Mouse (Mus musculus): Measurements from ENCODE around the gene Sgms1. TPM values are rescaled to one million over a fixed set of nuclear protein-coding genes. Genes with fewer than 3 reads are reported as not detected.

Gene Sgms1
- total RNA-seq, 2 experiments from 2014 or later: 45.3 to 46.0 TPM

DNA sequence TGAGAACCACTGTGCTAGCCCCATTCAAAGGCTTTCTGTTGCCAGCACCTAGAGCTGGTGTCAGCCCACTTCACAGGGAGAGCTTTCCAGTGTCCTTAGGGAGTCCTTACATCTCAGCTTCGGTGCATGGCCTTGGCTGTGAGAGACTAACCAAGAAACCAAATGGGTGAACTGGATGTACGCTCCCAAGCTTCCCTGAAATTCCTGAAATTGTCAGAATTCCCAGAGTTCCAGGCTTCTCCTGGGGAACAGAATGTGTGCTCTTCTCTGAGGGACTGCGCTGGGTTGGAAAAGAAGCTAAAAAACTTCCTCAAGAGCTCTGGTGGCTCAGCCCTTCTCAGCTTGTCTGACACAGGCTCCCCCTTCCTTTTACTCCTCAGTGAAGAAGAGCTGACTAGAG lies 137.1 kb downstream of the Sgms1 start:
- DNase-seq (ENCODE audit: low spot score in 2 of 2): no peak

DNA sequence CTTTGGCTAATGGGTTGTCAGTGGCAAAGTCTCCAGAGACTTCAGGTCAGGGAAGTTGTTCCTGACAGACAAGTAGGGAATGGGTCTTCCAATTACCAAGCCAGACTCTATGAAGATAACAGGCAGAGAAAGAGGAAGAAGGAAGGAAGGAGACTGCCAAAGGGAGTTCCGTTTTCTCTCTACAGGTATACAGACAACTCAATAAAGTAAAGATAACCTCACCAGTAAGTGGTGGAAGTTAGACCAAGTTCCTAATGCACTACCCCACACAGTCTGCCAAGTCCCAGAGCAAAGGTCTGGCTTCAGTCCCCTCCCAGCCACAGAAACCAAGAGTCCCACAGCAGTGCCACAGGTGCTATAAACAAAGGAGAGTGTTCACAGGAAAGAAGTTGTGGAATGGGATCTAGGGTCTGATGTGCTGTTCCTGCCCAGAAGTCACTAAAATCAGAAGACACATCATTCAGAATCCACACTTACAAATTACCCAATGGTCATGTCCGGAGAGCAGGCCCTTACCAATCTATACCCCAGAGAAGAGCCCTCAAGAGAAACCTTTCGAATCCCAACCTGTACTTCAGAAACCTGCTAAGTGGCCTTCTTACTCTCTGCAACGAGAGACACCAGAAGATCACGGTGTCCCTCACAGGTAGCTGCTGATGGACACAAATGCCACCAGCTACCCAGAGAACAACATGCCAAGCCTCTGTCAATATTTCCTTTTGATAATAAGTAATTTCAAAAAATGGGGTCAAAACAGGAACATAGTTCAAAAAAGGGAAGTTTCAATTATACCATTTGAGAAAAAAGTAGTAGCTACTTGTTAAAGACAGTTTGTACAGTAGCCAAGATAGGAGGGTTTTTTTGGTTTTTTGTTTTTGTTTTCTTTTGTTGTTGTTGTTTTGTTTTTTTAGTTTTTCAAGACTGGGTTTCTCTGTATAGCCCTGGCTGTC lies 140.1 kb downstream of the Sgms1 start:
- no peak for DNase-seq (ENCODE audit: low spot score in 2 of 2)

DNA sequence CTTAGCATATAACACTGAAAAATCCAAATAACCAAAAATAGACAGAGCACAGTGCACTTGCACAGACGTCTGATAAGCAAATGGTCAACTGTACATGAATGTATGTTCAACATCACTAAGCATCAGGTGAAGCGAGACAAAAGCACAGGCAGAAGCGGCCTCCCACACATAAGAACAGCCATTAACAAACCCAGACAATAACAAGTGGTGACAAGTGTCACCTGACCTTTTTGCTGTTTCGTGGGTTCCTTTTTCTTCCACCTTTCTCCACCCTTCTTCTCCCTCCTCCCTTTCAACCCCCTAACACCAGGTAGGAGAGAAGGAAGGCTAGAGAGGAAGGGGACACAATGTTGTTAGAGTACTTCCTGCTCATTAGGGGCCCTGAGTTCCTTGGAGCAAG lies 144.6 kb downstream of the Sgms1 start:
- no peak for DNase-seq (ENCODE audit: low spot score in 2 of 2)

DNA sequence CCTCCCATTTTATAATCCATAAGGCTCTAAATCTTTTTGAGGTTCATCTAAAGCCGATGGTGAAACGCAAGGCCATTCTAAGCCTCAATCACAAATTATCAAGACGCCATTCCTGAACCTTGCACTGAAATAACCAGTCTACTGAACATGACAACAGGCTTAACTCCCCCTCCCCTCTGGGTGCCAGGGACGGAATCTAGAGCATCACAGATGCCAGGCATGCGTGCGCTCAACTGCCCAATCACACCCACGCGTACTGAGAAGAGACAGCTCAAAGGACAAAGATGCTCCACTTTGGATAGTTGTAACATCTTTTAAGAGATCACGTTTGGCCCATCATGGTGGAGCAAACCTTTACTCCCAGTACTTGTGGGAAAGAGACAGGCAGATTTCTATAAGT lies 146.3 kb downstream of the Sgms1 start:
- DNase-seq (ENCODE audit: low spot score in 2 of 2): no peak

DNA sequence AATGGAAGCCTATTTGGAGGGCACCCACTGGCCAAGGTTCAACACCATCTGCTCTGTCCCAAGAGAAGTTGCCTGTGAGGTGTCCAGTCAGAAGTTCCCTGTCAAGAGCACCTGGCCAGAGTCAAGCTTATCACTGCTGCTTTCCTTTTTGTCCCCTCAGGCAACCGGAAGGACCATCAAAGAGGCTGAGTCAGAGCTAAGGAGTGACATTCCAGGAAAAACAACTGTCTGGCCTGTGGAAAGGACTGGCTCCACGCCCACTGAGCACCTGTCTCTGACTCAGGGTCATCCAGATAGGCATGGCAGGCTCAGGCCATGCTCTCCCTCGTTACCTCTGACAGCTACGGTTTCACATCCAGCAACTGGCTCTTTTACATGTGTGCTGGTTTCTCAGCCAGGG lies 147.4 kb downstream of the Sgms1 start:
- no peak for DNase-seq (ENCODE audit: low spot score in 2 of 2)

DNA sequence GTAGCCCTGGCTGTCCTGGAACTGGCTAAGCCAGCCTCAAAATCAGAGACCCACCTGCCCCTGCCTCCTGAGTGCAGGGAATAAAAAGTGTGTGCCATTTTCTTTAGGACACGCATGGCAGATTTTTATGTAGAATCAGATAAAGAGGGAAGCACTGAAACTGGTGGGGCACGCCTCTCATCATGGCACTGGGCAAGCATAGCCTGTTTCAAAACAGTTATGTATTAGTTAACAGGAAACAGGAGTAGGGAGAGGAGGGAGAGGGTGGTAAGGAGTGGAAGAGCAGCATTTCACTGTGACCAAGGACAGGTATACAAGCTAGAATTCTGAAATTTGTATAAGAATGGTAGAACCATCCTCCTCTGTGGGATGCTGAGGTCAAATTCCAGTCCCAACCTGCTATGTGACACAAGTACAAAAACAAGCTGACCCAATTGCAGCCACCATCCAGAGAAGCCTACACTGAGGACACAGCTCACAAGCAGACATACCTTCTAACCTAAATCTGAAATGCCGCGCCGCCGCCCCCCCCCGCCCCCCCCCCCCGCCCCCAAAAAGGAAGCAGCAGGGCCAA lies 149.0 kb downstream of the Sgms1 start:
- no peak for DNase-seq (ENCODE audit: low spot score in 2 of 2)

DNA sequence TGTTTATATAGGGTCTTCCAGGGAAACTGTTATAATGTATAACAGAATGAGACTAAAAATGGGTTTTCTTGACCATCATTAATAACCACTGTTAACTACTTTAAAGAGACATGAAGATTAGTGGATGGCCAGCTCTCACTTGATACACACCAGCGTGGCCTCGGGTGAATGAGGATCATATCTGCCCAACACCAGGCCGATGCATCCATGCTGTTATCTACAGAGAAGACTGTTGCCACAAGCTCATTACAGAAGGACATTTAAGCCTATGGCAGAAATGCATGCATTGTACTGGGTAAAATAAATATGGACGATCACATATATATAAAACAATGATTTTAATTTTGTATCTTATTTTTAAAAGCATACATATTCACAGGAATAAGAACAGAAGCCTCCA lies 149.6 kb downstream of the Sgms1 start:
- no peak for DNase-seq (ENCODE audit: low spot score in 2 of 2)

DNA sequence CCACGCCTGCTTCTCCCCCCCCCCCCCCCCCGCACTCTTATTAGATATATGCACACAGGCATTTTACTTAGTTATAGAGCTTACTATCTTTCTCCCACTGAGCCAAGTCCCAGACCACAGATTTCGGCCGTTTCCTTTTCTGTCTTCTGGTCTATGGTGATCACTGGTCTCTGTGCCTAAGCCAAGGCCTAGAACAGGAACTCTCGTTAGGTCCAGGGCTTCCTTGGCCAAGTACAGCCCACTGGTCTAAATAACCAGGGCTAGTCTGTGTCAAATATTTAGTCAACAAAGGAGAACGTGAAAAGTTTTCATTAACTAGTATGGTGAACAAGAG lies 150.1 kb downstream of the Sgms1 start:
- DNase-seq (ENCODE audit: low spot score in 2 of 2): no peak

DNA sequence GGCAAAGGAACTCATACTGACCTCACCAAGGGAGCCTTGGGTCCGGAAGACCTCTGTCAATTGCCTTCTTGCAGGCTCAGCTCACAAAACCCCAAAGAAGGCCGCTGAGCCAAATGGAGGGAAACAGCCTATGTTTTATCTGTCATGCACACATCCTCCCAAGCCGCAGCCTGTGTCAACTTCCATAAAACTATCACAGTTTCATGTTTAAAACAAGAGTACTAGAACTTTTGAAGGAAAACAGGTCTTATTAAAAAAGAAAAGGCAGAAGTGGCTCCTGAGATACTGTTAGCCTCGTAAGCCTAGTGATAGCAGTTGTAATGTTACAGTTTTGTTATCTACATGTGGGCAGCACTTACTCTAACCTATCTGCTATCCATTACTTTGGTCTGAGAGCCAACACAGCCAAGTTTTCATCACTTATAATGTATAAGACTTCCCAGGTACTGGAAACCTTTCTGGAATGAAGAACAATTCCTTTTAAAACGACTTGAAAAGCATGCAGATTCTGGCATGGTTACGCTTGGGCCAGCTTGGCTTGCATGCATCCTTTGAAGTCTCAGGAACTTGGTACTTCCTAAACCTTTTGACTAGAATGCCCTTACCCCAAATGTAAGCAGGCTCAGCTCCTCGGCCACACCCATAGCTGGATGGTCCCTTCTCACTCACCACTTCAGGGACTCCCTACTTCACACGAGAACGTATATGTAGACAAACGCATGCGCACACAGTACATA lies 150.6 kb downstream of the Sgms1 start:
- DNase-seq (ENCODE audit: low spot score in 2 of 2): no peak

DNA sequence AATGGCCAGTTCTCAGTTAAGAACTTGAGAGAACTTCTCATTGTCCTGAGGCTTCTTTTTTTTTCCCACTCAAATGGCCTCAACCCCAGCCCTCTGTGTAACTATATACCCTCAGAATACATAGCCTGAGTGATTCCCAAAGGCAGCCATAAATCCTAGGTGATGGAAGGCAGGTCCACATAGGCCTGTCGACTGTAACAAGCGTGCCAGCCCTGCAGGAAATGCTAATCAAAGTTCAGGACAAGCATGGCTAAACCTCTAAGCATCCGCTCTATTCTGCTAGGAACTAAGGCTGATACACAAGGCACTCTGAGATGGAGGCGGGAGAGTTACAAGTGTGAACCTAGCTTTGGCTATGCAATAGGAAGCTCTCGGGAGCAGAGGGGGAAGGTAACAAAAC lies 151.8 kb downstream of the Sgms1 start:
- no peak for DNase-seq (ENCODE audit: low spot score in 2 of 2)

DNA sequence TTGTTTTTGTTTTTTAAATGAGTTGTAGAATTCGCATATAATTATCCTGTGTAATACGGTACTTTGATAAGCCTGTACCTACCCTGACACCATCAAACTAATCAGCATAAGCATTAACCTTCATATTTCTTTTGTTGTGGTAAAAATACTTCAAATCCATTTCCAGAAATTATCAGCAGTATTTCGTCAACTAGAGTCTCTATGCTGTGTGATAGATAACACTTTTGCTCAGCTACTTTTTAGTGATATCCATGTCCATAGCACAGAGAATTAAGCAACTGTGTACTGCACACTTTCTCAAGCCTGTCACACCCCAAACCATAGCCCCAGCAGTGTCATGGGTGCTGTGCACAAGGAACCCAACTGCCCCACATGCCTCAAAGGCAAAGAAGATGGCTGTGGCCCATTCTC lies 152.3 kb downstream of the Sgms1 start:
- DNase-seq (ENCODE audit: low spot score in 2 of 2): no peak

DNA sequence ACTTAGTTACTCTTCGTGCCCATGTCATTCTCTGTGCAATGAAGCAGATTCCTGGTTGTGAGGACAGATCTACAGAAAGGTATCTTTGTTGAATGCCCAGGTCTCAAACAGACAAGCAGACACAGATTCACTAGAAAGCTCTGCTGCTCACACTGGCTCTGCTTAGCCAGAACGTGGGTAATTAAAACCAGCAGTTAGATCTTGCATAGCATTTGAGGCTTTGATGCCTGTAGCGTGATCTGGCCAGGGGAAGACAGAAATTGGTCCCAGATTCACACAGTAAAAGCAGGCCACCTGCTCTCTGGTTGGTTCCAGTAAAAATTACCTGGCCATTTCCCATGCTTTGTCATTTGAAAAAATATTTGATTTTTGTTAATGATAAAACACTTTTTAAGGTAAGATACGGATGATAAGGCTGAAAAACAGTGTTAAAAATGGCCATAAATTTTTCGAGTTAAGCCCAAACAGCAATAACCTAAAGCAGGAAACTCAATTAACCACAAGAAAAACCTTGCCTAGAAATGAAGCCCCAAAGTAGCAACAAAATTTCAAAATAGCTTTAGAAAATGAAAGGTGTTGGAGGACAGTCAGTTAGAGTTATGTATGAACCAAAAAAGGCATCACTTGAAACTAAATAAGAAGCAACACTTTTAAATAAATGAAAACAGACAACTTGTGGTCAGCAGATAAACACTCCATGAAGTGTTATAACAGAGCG lies 154.6 kb downstream of the Sgms1 start:
- DNase-seq (ENCODE audit: low spot score in 2 of 2): no peak

DNA sequence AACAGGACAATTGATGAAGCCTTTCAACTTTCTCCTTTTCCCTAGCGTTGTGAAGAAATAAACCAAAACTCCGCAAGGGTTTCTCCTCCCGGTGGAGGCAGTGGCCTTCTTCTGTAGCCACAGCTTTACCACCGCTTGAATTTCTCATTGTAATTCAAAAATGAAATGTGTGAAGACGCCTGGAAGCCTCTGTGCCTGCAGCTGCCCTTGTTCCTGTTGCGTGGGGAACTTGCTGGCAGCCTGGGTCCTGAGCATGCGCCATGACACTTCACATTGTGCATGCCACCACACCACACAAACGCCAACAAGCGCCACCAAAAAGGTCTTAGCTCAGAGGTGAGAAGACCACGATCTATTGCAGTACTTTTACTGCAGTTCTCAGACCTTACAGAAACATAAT lies 158.2 kb downstream of the Sgms1 start:
- DNase-seq (ENCODE audit: low spot score in 2 of 2): peak in 1 of 2 experiments; percentile 42

DNA sequence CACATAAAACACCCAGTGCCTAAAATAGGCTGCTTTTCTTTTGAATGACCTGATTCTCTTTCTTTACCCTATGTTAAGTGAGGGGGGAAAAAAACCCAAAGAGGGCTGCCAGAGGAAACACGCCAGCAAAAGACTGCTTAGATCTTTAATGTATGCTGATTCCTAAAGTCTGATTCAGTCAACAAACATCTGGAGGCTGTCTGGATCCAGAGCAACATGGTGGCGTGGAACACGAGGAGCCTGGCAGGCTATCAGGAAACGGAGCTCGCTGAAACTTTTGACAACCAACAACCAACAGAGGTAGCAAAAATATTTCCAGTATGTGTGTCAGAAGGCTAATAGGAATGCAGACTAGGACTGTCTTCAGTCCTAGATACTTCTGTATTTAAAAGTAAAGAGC lies 158.7 kb downstream of the Sgms1 start:
- DNase-seq (ENCODE audit: low spot score in 2 of 2): no peak

DNA sequence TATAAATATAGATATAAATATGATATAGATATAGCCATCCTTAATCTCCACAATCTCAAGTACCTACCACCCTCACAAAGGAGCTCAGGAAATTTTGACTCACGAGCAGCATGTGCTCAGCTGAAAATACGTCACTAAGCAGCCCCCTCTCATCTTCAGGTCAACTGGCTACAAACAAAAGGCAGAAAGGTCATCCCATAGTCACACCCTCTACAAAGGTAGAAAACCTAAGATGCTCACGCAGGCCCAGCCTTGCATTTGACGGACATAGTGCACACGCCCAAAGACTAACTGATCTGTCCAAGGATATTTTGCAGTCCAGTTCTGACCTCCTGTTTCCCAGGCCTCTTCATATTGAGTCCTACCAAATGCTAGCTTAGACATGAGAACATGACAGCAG lies 159.2 kb downstream of the Sgms1 start:
- DNase-seq (ENCODE audit: low spot score in 2 of 2): no peak

DNA sequence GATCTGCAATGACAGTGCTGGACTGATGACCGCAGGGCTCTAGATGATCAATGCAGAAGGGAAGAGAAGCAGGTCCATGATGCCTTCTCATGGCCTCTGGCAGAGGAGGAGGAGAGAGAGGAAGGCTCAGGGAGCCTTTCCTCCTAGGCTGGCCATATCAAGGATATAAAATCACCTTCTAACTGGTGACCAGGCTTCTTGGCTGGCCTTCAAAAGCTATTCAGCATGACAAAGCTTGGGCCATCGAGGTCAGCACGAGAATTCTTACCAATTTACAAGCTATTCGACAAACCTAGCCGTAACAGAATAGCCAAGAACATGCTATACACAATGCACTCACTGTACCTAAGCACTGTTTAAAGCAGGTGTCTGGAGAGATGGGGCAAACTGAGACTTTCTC lies 159.7 kb downstream of the Sgms1 start:
- no peak for DNase-seq (ENCODE audit: low spot score in 2 of 2)

DNA sequence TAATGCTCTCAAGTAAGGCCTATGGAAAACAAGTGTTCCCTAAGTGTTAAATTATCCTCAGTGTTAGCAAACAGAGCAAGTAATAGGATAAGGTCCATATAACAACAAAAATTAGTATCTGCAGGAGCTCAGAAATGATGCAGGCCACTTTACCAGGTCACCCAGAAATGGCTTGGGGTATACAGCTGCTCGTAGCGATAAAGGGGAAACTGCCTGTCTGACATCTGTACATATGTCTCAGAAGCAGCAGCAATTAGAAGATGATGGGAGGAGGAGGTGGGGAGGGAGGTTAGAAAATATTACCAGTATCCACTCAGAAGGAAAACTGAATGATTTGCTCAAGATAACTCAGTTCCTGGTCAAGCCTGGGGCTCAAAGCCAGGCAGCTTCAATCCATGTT lies 162.3 kb downstream of the Sgms1 start:
- DNase-seq (ENCODE audit: low spot score in 2 of 2): no peak

DNA sequence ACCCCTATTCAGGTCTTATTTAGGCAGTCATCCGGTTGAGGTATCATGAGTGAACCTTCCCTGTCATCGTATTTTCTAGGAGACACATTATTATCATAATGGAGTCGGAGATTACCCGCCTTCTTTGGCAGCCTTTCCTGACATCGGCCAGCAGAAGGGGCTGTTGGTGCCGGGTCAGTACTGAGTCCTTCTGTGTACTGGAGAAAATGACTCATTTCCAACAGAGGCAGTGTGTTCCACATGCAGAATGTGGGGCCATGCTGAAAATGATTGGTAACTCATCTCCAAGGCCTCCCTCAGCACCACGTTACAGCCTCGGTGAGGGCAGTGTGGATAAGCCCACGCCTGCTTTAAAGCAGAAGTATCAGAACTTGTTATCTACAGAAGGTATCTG lies 164.4 kb downstream of the Sgms1 start:
- DNase-seq (ENCODE audit: low spot score in 2 of 2): no peak

DNA sequence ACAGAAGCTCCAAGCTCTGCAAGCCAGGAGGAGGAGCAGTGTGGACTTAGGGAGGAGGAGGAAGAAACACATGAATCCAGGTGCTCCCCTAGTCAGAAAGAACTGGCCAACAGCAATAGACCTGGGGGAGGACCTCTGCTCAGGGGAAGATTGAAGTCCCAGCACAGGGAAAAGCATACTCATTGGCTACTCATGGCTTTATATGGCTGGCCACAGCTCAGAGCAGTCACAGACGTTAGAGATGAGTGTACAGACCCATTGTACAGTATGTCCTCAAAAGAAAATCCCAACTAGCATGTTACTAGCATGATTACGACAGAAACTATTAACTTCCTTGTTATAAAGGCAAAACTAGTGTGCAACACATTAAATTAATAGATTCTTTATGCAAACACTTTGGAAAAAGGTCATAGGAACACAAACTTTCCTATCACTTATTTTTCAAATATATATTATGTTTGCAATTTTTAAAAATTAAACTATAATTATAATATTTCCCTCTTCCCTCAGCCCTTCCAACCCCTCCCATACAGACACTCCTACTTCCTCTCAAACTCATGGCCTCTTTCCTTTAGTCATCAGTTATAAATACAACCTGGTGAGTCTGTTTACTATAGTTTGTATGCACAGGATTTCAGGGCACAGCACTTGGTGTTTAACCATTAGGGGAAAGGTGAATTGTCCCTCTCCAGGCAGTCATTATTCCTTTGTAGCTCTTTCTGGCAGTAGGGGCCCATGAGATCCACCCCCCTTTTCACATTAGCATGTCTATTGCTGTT lies 165.0 kb downstream of the Sgms1 start:
- DNase-seq (ENCODE audit: low spot score in 2 of 2): no peak

DNA sequence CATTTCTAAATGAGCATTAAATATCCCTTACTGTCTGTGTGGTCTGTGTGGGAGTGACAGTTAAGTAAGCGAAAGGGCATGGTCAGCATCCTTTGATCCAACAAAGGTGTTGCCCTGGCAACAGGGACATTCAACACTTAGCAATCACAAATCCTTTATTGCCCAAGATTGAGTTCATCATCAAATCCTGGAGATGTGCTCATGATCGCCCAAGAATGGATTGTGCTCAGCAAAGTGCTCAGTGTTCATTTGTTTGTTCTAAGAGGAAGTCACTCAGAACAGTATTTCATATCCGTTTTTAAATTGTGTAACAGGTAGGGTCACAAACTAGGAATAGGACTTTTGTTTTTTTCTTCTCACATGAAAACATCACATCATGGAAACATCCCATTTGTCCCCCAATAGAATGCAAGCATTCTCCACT lies 165.8 kb downstream of the Sgms1 start:
- no peak for DNase-seq (ENCODE audit: low spot score in 2 of 2)

DNA sequence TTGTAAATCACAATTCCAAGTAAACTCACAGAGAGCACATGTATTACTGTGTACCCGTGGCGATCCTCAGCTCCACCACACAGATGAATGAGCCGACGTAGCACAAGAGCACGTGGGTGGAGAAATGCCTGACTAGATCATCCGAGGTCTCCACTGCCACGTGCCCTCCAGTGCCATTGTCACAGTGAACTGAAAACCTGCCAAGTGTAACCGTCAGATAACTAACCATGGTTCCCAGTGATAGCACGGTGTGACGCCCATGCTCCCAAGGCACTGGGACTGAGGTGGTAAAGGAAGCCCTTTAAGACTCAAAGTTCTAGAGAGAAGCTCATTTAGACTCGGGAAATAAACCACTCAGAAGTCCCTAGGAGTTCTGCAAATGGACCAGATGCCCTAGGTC lies 167.4 kb downstream of the Sgms1 start:
- DNase-seq (ENCODE audit: low spot score in 2 of 2): no peak

Data from left cerebral cortex, adult 18-20 months (tissue).